8 mouse cellular contexts compared by ENCODE assay signal in the genomic region with DNA sequence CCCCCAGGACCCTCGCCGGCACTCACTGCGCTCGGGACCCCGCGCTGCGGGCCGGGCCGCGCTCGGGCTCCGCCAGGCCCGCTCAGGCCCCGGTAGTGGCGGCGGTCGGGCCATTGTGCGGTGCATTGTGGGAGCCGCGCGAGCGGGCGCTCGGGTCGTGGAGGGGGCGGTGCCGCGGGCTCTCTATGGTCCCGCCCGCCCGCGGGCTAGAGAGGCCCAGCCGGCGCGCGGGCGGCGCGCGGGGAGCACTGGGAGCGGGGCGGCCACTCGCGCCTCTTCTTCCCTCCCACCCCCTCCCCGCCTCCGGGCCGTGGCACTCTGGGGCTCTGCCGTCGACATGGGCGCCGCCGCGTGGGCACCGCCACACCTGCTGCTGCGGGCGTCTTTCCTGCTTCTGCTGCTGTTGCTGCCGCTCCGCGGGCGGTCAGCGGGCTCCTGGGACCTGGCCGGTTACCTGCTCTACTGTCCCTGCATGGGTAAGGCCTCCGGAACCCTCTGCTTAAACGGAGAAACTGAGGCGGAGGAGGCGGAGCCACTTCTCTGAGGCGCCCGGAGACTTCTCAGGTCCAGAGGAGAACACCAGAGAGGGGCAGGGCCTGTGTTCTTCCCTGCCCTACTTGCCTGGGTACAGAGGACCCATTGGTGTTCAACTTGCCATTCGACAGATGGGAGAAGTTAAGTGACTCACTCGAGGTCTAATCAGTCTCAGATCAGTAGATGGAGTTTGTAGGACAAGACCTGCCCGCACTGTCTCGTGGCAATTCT. TPM values are rescaled to one million over a fixed set of nuclear protein-coding genes. Genes with fewer than 3 reads are reported as not detected.
DNase-seq lines count a peak whose midpoint lies in the region; ATAC-seq lines count a peak whose summit lies in the region.

A gene (minus strand): TSS at position 177 of the 765 bp plus-strand sequence.
A gene (plus strand): TSS at position 284 of the 765 bp plus-strand sequence.

- peaks cover 9 to 37% of the 10 kb centered on the region in 2 experiments for H3K4me1 ChIP-seq in heart, embryonic 14.5 days (ENCODE audit: control insufficient read depth in 2 of 2, insufficient read depth in 2 of 2, low read length in 2 of 2)
- H3K4me1 ChIP-seq in liver, embryonic 13.5 days (replicated peaks), result peaks cover 58% of the 10 kb centered on the region
- peaks cover 35% of the 10 kb centered on the region for H3K4me1 ChIP-seq in stomach, embryonic 16.5 days (ENCODE audit: control insufficient read depth, insufficient read depth, low read length)

- peak within 1 kb of the TSS; percentile 99 for H3K9ac ChIP-seq in heart, embryonic 14.5 days (ENCODE audit: low read length)
- peak within 1 kb of the TSS; percentile 99 for H3K9ac ChIP-seq in liver, embryonic 13.5 days
- peak within 1 kb of the TSS; percentile 84 for H3K9ac ChIP-seq in stomach, embryonic 16.5 days (ENCODE audit: low read length)

- 0% methylated on average over 48 of the region's 72 CpGs for WGBS in heart, embryonic 14.5 days
- 0% methylated on average over 55 of the region's 72 CpGs for WGBS in liver, embryonic 13.5 days (ENCODE audit: insufficient replicate concordance)
- WGBS in stomach, embryonic 16.5 days, result under 1% methylated on average over 55 of the region's 72 CpGs

- peak within 1 kb of the TSS; percentile 91 for H3K4me2 ChIP-seq in heart, embryonic 14.5 days (ENCODE audit: low read length)
- peak within 1 kb of the TSS; percentile 86 for H3K4me2 ChIP-seq in liver, embryonic 13.5 days
- H3K4me2 ChIP-seq in stomach, embryonic 16.5 days (ENCODE audit: low read depth, low read length), result peak within 1 kb of the TSS; percentile 89

- peak within 1 kb of the TSS; percentile 97 to 98 for H3K4me3 ChIP-seq in heart, embryonic 14.5 days (ENCODE audit: control insufficient read depth in 1 of 2, insufficient read depth in 1 of 2, low read depth in 1 of 2, low read length in 2 of 2)
- H3K4me3 ChIP-seq in liver, embryonic 13.5 days (replicated peaks), result peak within 1 kb of the TSS; percentile 97
- H3K4me3 ChIP-seq in stomach, embryonic 16.5 days (replicated peaks; ENCODE audit: low read length), result peak within 1 kb of the TSS; percentile 80

- peak; percentile 83 for ATAC-seq in erythroid progenitor cell, adult 5-6 weeks (replicated peaks; ENCODE audit: low FRiP score, poor library complexity, severe bottlenecking)
- ATAC-seq in heart, embryonic 14.5 days (ENCODE audit: insufficient number of reproducible peaks, insufficient read depth, low FRiP score, low read depth), result peak; percentile 96
- ATAC-seq in liver, embryonic 13.5 days (ENCODE audit: low read depth), result peak; percentile 92
- ATAC-seq in stomach, embryonic 16.5 days (ENCODE audit: insufficient read depth, low FRiP score), result peak; percentile 96

- no peaks in the 10 kb centered on the region for H3K27me3 ChIP-seq in heart, embryonic 14.5 days (ENCODE audit: control insufficient read depth, insufficient read depth, low read length)
- H3K27me3 ChIP-seq in liver, embryonic 13.5 days, result no peaks in the 10 kb centered on the region
- H3K27me3 ChIP-seq in stomach, embryonic 16.5 days (ENCODE audit: control insufficient read depth, insufficient read depth, low read length), result no peaks in the 10 kb centered on the region

- DNase-seq in CD4-positive helper T cell, adult 2 months (ENCODE audit: low read depth, low spot score), result peak; percentile 94
- peak; percentile 79 for DNase-seq in brain, embryonic 18.5 days (ENCODE audit: low read depth, low spot score)
- DNase-seq in kidney, postnatal 14 days, result peak; percentile 95
- DNase-seq in liver, embryonic 13.5 days, result peak; percentile 89
- DNase-seq in neural tube, embryonic 10.5 days (ENCODE audit: extremely low spot score, low spot score), result peak; percentile 89

- H3K27ac ChIP-seq in heart, embryonic 14.5 days (replicated peaks in 1 of 2; ENCODE audit: control insufficient read depth in 1 of 2, insufficient read depth in 1 of 2, low read depth in 2 of 2, low read length in 2 of 2), result peak within 1 kb of the TSS; percentile 90 to 95
- peak within 1 kb of the TSS; percentile 99 for H3K27ac ChIP-seq in liver, embryonic 13.5 days
- peak within 1 kb of the TSS; percentile 88 for H3K27ac ChIP-seq in stomach, embryonic 16.5 days (ENCODE audit: low read length)

- no peaks in the 10 kb centered on the region for H3K9me3 ChIP-seq in heart, embryonic 14.5 days (ENCODE audit: control insufficient read depth, low read length)
- no peaks in the 10 kb centered on the region for H3K9me3 ChIP-seq in liver, embryonic 13.5 days (replicated peaks)
- H3K9me3 ChIP-seq in stomach, embryonic 16.5 days (replicated peaks; ENCODE audit: control insufficient read depth, low read length), result no peaks in the 10 kb centered on the region

- peaks cover 28% of the 10 kb centered on the region for H3K36me3 ChIP-seq in heart, embryonic 14.5 days (ENCODE audit: control insufficient read depth, insufficient read depth, low read length)
- H3K36me3 ChIP-seq in liver, embryonic 13.5 days, result peaks cover 52% of the 10 kb centered on the region
- H3K36me3 ChIP-seq in stomach, embryonic 16.5 days (ENCODE audit: control insufficient read depth, insufficient read depth, low read length), result 0 out of 2 replicates have a peak, but pooled peaks cover 3% of the 10 kb centered on the region

RNA-seq across cellular contexts. Expression of the first gene that starts in this region (rescaled TPM):
- total RNA-seq in erythroid progenitor cell, adult 5-6 weeks (2015; ENCODE audit: low replicate concordance), result 60.9 and 85.5 TPM in 2 replicates
- total RNA-seq in erythroid progenitor cell, adult 5-6 weeks (2017; ENCODE audit: low replicate concordance), result 20.6 and 25.8 TPM in 2 replicates
- polyA plus RNA-seq in heart, embryonic 14.5 days (2014; fragmentation: Nextera tagmentation; extraction: Ambion mirVana), result 15.5 and 16.2 TPM in 2 replicates
- polyA plus RNA-seq in liver, embryonic 13.5 days (2015; fragmentation: Nextera tagmentation; extraction: Ambion mirVana), result 13.6 and 19.5 TPM in 2 replicates
- polyA plus RNA-seq in stomach, embryonic 16.5 days (2015; fragmentation: Nextera tagmentation; extraction: Ambion mirVana), result 19.6 and 21.8 TPM in 2 replicates

RNA-seq across cellular contexts. Expression of the second gene that starts in this region (rescaled TPM):
- 15.5 and 19.8 TPM in 2 replicates for total RNA-seq in erythroid progenitor cell, adult 5-6 weeks (2015; ENCODE audit: low replicate concordance)
- total RNA-seq in erythroid progenitor cell, adult 5-6 weeks (2017; ENCODE audit: low replicate concordance), result 25.9 and 30.4 TPM in 2 replicates
- 5.9 and 6.6 TPM in 2 replicates for polyA plus RNA-seq in heart, embryonic 14.5 days (2014; fragmentation: Nextera tagmentation; extraction: Ambion mirVana)
- polyA plus RNA-seq in liver, embryonic 13.5 days (2015; fragmentation: Nextera tagmentation; extraction: Ambion mirVana), result 3.3 and 3.5 TPM in 2 replicates
- 6.7 and 8.2 TPM in 2 replicates for polyA plus RNA-seq in stomach, embryonic 16.5 days (2015; fragmentation: Nextera tagmentation; extraction: Ambion mirVana)

Comparison
In these comparisons a context has a peak if more than half of its experiments do, and no peak if none do; other contexts are left out.
1. Peak in every context shown above with its lines: DNase-seq, ATAC-seq, H3K4me3 ChIP-seq and H3K27ac ChIP-seq.